Mouse (Mus musculus) intestine, embryonic 14.5 days (tissue): ENCODE data around the gene Cdh3. TPM values are rescaled to one million over a fixed set of nuclear protein-coding genes. Genes with fewer than 3 reads are reported as not detected.
"Not testable (repeated sequence)": the region's sequence is repeated elsewhere in the genome, so short reads cannot be mapped to it uniquely, and the experiment has no call there.

Experiments used
- ATAC-seq: fragments of 200-750 bp; cut with Nextera tagmentation; replicated peaks from 2 replicates; pipeline ENCODE4 v1.8.0; 2017; ENCODE audit warnings: low read depth, moderate number of reproducible peaks, moderate TSS enrichment, moderate library complexity; ENCODE audit not compliant: low FRiP score, low TSS enrichment
- DNase-seq: peaks from one replicate; pipeline ENCODE4 v3.0.0-alpha.2; 2018; ENCODE audit warnings: low spot score
- H3K27ac ChIP-seq: fragments of 300-500 bp; sonication (generic); 2 replicates; pipeline ENCODE4 v1.5.1; 2014; ENCODE audit warnings: low read depth, mild to moderate bottlenecking, control low read depth
- H3K27me3 ChIP-seq: fragments of 300-500 bp; sonication (generic); replicated peaks from 2 replicates; pipeline ENCODE4 v1.6.1; 2014; ENCODE audit warnings: low read length, control low read depth; ENCODE audit not compliant: control insufficient read depth, insufficient read depth
- H3K36me3 ChIP-seq: fragments of 300-500 bp; sonication (generic); 2 replicates; pipeline ENCODE4 v1.6.1; 2014; ENCODE audit warnings: low read length, control low read depth; ENCODE audit not compliant: control insufficient read depth, insufficient read depth
- H3K4me1 ChIP-seq: fragments of 300-500 bp; sonication (generic); replicated peaks from 2 replicates; pipeline ENCODE4 v1.6.1; 2014; ENCODE audit warnings: low read length, control low read depth, mixed read lengths; ENCODE audit not compliant: control insufficient read depth, insufficient read depth
- H3K4me2 ChIP-seq: fragments of 300-500 bp; sonication (generic); 2 replicates; pipeline ENCODE4 v1.6.1; 2014; ENCODE audit warnings: low read length
- H3K4me3 ChIP-seq: fragments of 300-500 bp; sonication (generic); 2 replicates; pipeline ENCODE4 v1.5.1; 2014; ENCODE audit warnings: low read depth, low read length, control low read depth, mixed read lengths
- H3K9ac ChIP-seq: fragments of 300-500 bp; sonication (generic); 2 replicates; pipeline ENCODE4 v1.6.1; 2014; ENCODE audit warnings: mild to moderate bottlenecking, low read length
- H3K9me3 ChIP-seq: fragments of 300-500 bp; sonication (generic); 2 replicates; pipeline ENCODE4 v1.6.1; 2016; ENCODE audit warnings: low read length, control low read depth; ENCODE audit not compliant: control insufficient read depth
- WGBS: fragments of 180-500 bp; shearing (Covaris S2); extraction: QIAGEN DNeasy Blood & Tissue Kit; methylation state at CpG from one replicate; pipeline ENCODE4 v1.1.7; 2014; 5-methylcytosine and 5-hydroxymethylcytosine counted together
- polyA plus RNA-seq: library from polyadenylated mRNA; unstranded; fragments of >200 nt; fragmentation: Nextera tagmentation; extraction: Ambion mirVana; gene quantifications from 2 replicates; pipeline ENCODE4 v1.2.1, GENCODE M21; 2014

Gene Cdh3
- polyA plus RNA-seq, 1 experiment from 2014 or later, result 16.1 TPM

DNA sequence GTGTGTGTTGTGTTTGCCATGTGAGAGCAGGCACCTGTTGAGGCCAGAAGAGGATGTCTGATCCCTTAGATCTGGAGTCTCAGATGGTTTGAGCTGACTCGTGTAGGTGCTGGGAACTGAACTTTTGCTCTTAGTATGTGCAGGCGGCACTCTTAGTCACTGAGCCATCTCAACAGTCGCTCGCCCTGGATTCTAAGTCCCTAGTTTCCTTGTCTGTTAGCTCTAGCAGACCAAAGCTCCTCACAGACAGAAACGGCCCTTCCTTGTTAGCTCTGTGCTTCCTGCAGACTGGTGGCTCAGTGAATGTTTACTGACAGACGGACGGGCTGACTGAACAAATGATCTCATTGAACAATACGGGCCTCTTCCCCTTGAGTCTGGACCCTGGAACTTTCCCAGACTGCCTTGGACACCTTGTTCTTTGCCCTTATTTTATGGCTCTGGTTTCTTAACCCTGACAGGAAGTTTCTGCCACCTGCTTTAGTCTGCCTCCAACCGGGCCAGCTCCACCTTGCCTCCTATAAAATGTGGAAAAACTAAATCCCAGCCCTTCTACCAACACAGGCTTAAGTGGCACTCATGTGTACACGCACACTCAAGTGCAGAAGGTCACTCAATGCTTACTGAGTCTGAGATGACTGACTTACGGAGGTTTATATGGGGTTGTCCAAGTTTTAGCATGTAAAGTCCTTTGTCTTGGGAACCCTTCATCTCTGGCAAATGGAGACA is 74.4 kb downstream of the Cdh3 start:
- Histone ChIP-seq H3K36me3 (no peaks in the 10 kb centered on the region), H3K27me3 (no peaks in the 10 kb centered on the region), H3K4me3 (no peak overlapping the region), H3K9me3 (no peaks in the 10 kb centered on the region; the same call in 1 of the 2 replicates), H3K4me2 (no peak overlapping the region), H3K4me1 (no peaks in the 10 kb centered on the region), H3K9ac (no peak overlapping the region), H3K27ac (peak overlapping the region; percentile 61)
- peak; percentile 63 for DNase-seq
- peak; percentile 75 for ATAC-seq
- 41% methylated on average over 11 of the region's 11 CpGs for WGBS

DNA sequence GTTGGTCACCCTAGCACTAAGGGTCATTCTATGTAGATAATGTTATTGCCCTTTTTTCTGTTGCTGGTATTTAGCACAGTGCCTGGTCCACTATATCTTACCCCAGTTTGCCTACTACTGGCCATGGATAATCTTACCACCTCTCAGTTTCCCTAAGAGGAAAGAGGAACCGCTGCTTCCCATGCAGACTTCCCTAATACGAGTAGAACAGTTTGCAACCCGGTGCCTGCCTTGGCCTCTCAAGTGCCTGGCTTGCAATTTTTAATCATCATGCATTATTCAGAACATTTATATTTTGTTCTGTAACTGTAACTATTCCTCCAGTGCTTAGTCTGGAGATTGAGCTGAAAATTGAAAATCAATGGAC is 75.0 kb downstream of the Cdh3 start:
- no peaks in the 10 kb centered on the region; the same call in 1 of the 2 replicates for H3K9me3 ChIP-seq
- H3K4me3 ChIP-seq, result no peak overlapping the region
- H3K27ac ChIP-seq, result peak overlapping the region; percentile 58
- no peak overlapping the region for H3K4me2 ChIP-seq
- ATAC-seq (no peak), DNase-seq (no peak)
- 84% methylated on average over 3 of the region's 3 CpGs for WGBS
- no peaks in the 10 kb centered on the region for H3K4me1 ChIP-seq
- H3K9ac ChIP-seq, result no peak overlapping the region
- H3K36me3 ChIP-seq, result no peaks in the 10 kb centered on the region
- H3K27me3 ChIP-seq, result no peaks in the 10 kb centered on the region

DNA sequence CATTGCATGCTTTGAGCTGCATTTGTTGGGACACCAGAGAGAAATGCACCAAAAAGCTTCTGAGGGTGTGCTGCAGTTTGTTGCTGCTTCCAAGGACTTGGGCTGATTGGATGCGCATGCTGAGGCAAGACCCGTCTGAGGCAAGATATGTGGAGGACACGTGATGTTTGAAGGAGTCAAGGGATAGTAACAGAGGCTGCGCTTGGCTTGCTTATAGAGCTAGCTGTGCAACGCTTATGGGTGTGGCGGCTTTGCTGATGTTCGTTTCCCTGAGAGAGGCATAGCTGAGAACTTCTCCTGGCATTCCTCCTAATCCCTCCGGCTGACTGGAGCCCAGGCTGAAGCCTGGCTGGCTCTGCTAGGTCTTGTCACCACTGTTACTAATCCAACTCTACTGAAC is 76.2 kb downstream of the Cdh3 start:
- Histone ChIP-seq H3K27me3 (no peaks in the 10 kb centered on the region), H3K4me3 (no peak overlapping the region), H3K27ac (no peak overlapping the region), H3K4me1 (no peaks in the 10 kb centered on the region), H3K4me2 (no peak overlapping the region), H3K9me3 (no peaks in the 10 kb centered on the region; the same call in 1 of the 2 replicates), H3K9ac (no peak overlapping the region), H3K36me3 (no peaks in the 10 kb centered on the region)
- no peak for ATAC-seq
- WGBS, result 78% methylated on average over 8 of the region's 8 CpGs
- no peak for DNase-seq

DNA sequence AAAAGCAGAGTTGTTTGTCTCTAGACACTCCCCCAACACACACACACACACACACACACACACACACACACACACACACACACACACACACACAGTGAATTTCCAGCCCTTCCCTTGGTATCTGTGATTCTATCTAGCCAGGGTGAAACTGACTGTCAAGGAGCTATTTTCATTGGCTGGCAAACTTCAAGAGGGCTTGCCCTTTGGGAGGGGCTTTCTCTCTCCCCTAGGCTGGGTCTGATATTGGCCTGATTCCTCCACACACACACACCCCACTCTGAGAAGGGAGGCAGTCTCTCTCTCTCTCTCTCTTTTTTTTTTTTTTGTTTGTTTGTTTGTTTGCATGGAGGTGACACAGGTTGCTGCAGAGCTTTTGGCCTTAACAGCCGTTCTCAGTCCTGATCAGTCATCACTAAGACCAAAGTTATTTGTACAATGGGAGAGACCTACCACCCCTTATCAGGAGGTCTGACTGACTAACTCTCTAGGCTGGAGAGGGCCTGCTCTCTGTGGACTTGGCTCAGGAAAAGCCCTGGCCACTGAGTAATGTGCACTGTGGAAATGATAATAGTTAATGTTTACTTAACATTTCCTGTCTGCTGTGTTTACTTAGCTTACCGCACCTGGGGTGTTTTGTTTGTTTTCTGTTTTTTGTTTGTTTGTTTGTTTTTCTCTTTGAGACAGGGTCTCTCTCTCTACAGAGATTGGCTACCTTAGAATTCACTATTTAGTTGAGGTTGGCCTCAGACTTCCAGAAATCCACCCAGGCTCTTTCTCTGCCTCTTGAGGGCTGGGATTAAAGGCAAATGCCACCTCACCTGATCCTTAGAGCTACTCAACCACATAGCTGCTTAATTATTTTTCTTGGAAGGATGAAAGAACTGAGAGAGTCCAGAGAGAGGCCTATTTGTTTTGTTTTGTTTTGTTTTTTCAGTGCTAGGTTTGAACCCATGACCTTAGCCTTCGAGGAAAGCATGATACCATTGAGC is 78.0 kb downstream of the Cdh3 start:
- no peak for DNase-seq
- H3K9ac ChIP-seq, result no peak overlapping the region
- no peaks in the 10 kb centered on the region for H3K4me1 ChIP-seq
- no peaks in the 10 kb centered on the region for H3K36me3 ChIP-seq
- H3K27ac ChIP-seq, result no peak overlapping the region
- WGBS, result 56% methylated on average over 3 of the region's 3 CpGs
- no peak overlapping the region for H3K4me2 ChIP-seq
- H3K4me3 ChIP-seq, result no peak overlapping the region
- no peak for ATAC-seq
- no peaks in the 10 kb centered on the region for H3K9me3 ChIP-seq
- H3K27me3 ChIP-seq, result no peaks in the 10 kb centered on the region

DNA sequence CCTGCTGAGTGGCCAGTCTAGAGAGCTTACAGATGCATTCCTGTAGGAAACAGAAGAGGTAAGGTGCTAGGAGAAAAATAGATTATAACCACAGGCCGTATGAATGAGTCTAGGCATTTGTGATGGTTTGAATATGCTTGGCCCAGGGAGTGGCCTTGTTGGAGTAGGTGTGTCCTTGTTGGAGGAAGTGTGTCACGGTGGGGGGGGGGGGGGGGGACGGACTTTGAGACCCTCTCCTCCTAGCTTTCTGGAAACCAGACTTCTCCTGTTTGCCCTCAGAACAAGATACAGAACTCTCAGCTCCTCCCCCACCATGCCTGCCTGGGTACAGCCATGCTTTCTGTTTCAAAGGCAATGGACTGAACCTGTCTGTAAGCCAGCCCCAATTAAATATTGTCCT is 81.8 kb downstream of the Cdh3 start:
- no peak for DNase-seq
- Histone ChIP-seq H3K27ac (no peak overlapping the region), H3K4me3 (no peak overlapping the region), H3K9ac (no peak overlapping the region), H3K4me2 (no peak overlapping the region), H3K27me3 (no peaks in the 10 kb centered on the region), H3K36me3 (no peaks in the 10 kb centered on the region), H3K9me3 (no peaks in the 10 kb centered on the region), H3K4me1 (no peaks in the 10 kb centered on the region)
- 49% methylated on average over 3 of the region's 3 CpGs for WGBS
- peak; percentile 66; the same call in 1 of the 2 replicates for ATAC-seq

DNA sequence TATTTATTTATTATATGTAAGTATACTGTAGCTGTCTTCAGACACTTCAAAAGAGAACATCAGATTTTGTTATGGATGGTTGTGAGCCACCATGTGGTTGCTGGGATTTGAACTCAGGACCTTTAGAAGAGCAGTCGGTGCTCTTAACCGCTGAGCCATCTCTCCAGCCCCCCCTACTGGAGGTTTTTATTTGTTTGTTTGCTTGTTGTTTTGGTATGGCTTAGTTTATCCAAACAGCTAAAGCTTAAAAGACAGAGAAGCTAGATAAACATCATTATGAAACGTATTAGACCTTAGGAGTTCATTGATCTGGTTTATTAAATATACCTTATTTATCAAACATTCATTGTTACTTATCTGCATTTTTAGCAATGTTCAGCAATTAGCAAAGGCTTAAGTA is 84.9 kb downstream of the Cdh3 start:
- H3K27ac ChIP-seq, H3K4me1 ChIP-seq, H3K27me3 ChIP-seq, H3K9ac ChIP-seq, H3K4me3 ChIP-seq, H3K4me2 ChIP-seq, H3K36me3 ChIP-seq, ATAC-seq, DNase-seq, H3K9me3 ChIP-seq: not testable (repeated sequence)
- 96% methylated on average over 3 of the region's 3 CpGs for WGBS

DNA sequence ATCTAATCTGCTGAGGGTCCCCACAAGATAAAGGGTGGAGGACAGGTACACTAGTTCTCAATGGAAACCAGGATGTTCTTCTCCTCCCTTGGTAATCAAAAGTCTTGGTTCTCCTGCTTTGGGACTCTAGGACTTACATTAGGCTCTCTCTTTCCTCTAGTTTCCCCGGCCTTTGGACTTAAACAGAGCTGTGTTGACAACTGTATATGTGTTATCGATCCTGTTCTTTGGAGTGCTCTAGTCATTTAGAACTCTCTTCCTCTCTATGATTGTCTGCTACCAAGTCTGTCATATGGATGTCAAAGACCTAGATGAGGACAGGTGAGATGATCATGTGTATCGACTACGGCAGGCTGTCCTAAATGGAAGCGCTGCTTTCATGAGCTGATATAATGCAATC is 86.4 kb downstream of the Cdh3 start:
- ATAC-seq (no peak), DNase-seq (no peak)
- Histone ChIP-seq H3K4me1 (0 out of 2 replicates have a peak, but pooled peaks cover 3% of the 10 kb centered on the region), H3K9ac (no peak overlapping the region), H3K36me3 (no peaks in the 10 kb centered on the region), H3K4me2 (no peak overlapping the region), H3K27ac (no peak overlapping the region), H3K4me3 (no peak overlapping the region), H3K9me3 (no peaks in the 10 kb centered on the region), H3K27me3 (peaks cover 4% of the 10 kb centered on the region)
- 92% methylated on average over 5 of the region's 5 CpGs for WGBS

DNA sequence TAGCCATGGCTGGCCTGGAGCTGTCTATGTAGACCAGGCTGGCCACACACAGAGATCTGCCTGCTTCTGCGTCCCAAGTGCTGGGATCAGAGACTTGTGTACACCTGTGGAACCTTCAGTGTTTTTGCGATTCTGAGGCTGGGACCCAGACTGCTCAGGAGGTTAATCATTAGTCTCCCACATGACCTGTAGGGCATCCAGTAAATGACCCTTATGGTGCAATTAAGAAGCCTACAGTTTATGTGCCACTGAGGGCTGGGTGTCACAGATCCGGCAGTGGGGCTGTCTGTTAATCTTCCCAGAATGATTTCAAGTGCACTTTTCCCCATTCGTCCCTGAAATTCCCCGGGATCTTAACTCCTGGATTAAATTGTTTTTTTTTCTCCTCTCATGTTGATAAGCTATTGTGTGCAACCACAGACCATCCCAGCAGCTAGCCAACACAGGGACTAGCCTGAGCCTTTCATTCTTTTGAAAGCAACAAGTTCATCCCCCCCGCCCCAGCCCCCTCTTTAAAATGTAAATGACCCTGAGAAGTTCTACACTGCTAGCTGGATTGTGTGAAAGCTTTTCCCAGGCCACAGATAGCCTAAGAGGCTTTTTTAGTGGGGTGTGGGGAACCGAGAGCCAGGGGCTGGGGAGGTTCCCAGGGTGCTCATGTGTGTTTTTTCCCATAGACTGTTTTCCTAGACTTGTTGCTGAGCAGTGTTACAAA is 88.7 kb downstream of the Cdh3 start:
- no peak overlapping the region for H3K27ac ChIP-seq
- no peaks in the 10 kb centered on the region for H3K36me3 ChIP-seq
- 35% methylated on average over 7 of the region's 7 CpGs for WGBS
- H3K4me3 ChIP-seq, result no peak overlapping the region
- ATAC-seq (no peak), DNase-seq (no peak)
- peaks cover 9% of the 10 kb centered on the region; the same call in 1 of the 2 replicates for H3K4me1 ChIP-seq
- H3K27me3 ChIP-seq, result peaks cover 28% of the 10 kb centered on the region
- H3K9ac ChIP-seq, result no peak overlapping the region
- no peak overlapping the region for H3K4me2 ChIP-seq
- H3K9me3 ChIP-seq, result no peaks in the 10 kb centered on the region
